Mouse (Mus musculus) embryonic facial prominence, embryonic 10.5 days (tissue): ENCODE measurements at regions not wholly inside any gene's neighbourhood (a gene's known extent, or its start where the extent isn't known, plus 50 kb on each side); places are given as distances from the start of the nearest gene placed in this dataset.

Source experiments
- DNase-seq: peaks from one replicate; pipeline ENCODE4 v3.0.0-alpha.2; 2017; ENCODE audit warnings: low spot score
- H3K27ac ChIP-seq: fragments of 300-500 bp; sonication (generic); replicated peaks from 2 replicates; pipeline ENCODE4 v1.5.1; 2016; ENCODE audit warnings: mild to moderate bottlenecking
- H3K27me3 ChIP-seq: fragments of 300-500 bp; sonication (generic); replicated peaks from 2 replicates; pipeline ENCODE4 v1.6.1; 2016; ENCODE audit warnings: low read depth, mild to moderate bottlenecking; ENCODE audit not compliant: poor library complexity, severe bottlenecking
- H3K36me3 ChIP-seq: fragments of 300-500 bp; sonication (generic); replicated peaks from 2 replicates; pipeline ENCODE4 v1.6.1; 2016; ENCODE audit warnings: mild to moderate bottlenecking, moderate library complexity
- H3K4me1 ChIP-seq: fragments of 300-500 bp; sonication (generic); 2 replicates; pipeline ENCODE4 v1.6.1; 2016
- H3K4me3 ChIP-seq: fragments of 300-500 bp; sonication (generic); 2 replicates; pipeline ENCODE4 v1.5.1; 2016; ENCODE audit warnings: mild to moderate bottlenecking, moderate library complexity
- H3K9me3 ChIP-seq: fragments of 300-500 bp; sonication (generic); 2 replicates; pipeline ENCODE4 v1.6.1; 2016; ENCODE audit warnings: mild to moderate bottlenecking
- WGBS: fragments of 180-500 bp; shearing (Covaris S2); methylation state at CpG from one replicate; pipeline ENCODE4 v1.1.7; 2016; 5-methylcytosine and 5-hydroxymethylcytosine counted together

GRCm38 (mm10) chr10:43676289-43676688, 98.2 kb downstream of the Cd24a start:
- H3K9me3 ChIP-seq = no peaks in the 10 kb centered on the region
- no peaks in the 10 kb centered on the region for H3K36me3 ChIP-seq
- no peak overlapping the region for H3K4me3 ChIP-seq
- WGBS = 79% methylated on average over 5 of the region's 5 CpGs
- H3K4me1 ChIP-seq = peaks cover 14% of the 10 kb centered on the region
- H3K27ac ChIP-seq = no peak overlapping the region
- no peak for DNase-seq
- no peaks in the 10 kb centered on the region for H3K27me3 ChIP-seq

DNA sequence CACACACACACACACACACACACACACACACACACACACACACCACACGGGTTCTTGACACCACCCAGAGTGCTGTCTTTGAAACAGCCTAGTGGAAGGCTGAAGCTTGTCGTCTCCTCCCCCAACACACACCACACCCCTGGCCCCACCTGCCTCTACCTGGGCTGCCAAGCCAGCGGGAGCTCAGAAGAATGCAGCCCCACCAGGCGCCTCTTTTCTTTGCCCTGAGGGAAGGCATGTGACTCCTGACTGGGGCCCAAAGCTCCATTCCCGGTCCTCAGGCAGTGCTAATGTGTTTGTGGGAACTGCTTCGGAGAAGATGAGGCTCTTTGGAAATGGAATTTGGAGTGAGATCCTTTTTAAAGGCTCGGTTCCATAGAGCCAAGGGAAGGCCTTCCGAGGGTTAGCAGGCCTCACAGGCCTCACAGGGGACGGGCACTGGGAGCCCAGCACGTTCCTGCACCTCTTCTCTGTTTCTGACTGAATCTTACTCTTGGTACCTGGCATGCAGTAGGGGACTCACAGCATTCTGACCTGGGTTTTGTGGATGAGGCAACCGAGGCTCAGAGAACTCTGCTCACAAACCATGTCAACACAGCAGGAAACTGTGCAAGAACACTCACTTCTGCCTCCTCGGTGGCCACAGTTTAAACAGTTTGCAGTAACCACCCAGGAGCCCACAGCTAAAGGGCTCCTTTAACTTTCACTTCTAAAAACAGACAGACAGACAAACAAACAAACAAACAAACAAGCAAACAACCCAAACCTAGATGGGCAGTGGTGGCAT, 106.4 kb downstream of the Cd24a start:
- H3K4me3 ChIP-seq = no peak overlapping the region
- H3K27ac ChIP-seq = peak overlapping the region; percentile 61
- H3K9me3 ChIP-seq = no peaks in the 10 kb centered on the region
- no peaks in the 10 kb centered on the region for H3K36me3 ChIP-seq
- DNase-seq = peak; percentile 49
- no peaks in the 10 kb centered on the region for H3K27me3 ChIP-seq
- H3K4me1 ChIP-seq = peaks cover 32% of the 10 kb centered on the region
- WGBS = 36% methylated on average over 12 of the region's 12 CpGs

GRCm38 (mm10) chr10:43689161-43689913, 111.3 kb downstream of the Cd24a start:
- Histone ChIP-seq H3K27me3 (no peaks in the 10 kb centered on the region), H3K9me3 (no peaks in the 10 kb centered on the region), H3K27ac (peak overlapping the region; percentile 54; the same call in 1 of the 2 replicates), H3K4me1 (peaks cover 47% of the 10 kb centered on the region), H3K4me3 (no peak overlapping the region), H3K36me3 (no peaks in the 10 kb centered on the region)
- DNase-seq = peak; percentile 46
- 13% methylated on average over 10 of the region's 10 CpGs for WGBS

GRCm38 (mm10) chr10:43689914-43690316, 111.8 kb downstream of the Cd24a start:
- 47% methylated on average over 8 of the region's 8 CpGs for WGBS
- Histone ChIP-seq H3K27me3 (no peaks in the 10 kb centered on the region), H3K4me3 (no peak overlapping the region), H3K36me3 (no peaks in the 10 kb centered on the region), H3K27ac (peak overlapping the region; percentile 54; the same call in 1 of the 2 replicates), H3K9me3 (no peaks in the 10 kb centered on the region), H3K4me1 (peaks cover 50% of the 10 kb centered on the region)
- no peak for DNase-seq

DNA sequence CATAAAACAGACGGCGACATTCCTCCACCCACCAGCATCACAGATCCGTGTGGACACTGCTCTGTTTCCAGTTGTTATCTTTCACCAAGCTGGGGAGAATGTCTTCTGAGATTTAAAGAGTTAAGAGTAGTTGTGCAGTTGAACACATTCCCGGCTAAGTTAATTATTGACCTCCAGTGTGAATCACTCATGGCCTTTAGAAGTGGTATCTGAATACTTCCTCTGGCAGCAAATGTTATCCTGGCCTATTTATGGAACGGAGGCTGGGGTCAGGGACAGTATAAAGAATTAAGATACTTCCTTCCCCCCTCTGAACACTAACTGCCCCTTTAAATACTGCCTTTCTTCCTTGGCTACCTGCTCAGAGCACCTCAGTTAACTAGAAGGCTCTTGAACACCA, 115.9 kb downstream of the Cd24a start:
- no peak for DNase-seq
- Histone ChIP-seq H3K27ac (no peak overlapping the region), H3K9me3 (no peaks in the 10 kb centered on the region), H3K4me1 (peaks cover 34% of the 10 kb centered on the region), H3K4me3 (no peak overlapping the region), H3K27me3 (0 out of 2 replicates have a peak, but pooled peaks cover 4% of the 10 kb centered on the region), H3K36me3 (no peaks in the 10 kb centered on the region)
- 60% methylated on average over 5 of the region's 5 CpGs for WGBS

DNA sequence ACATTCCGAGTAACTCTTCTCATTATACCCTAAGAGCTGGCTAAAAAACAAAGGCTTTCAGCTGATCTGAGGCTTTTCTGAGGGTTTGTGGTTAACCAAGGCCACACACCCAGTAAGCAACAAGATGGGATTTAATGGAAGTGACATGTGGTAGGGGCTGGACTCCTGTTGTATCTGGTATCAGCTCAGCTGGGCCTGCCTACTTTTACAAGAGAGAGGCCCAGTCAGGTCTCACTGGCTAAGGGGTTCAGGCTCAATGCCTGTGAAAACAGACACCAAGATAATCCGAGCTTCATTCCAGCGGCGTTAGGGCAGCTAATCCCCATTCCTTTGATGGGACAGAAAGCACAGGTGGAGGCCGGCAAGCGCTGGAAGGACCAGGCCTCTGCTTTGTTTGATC, 116.4 kb downstream of the Cd24a start:
- WGBS = 25% methylated on average over 6 of the region's 6 CpGs
- Histone ChIP-seq H3K36me3 (no peaks in the 10 kb centered on the region), H3K4me3 (no peak overlapping the region), H3K4me1 (peaks cover 29% of the 10 kb centered on the region), H3K27me3 (0 out of 2 replicates have a peak, but pooled peaks cover 4% of the 10 kb centered on the region), H3K9me3 (no peaks in the 10 kb centered on the region), H3K27ac (no peak overlapping the region)
- DNase-seq = peak; percentile 45

- Histone ChIP-seq H3K36me3 (no peaks in the 10 kb centered on the region), H3K27me3 (0 out of 2 replicates have a peak, but pooled peaks cover 4% of the 10 kb centered on the region), H3K27ac (no peak overlapping the region), H3K9me3 (no peaks in the 10 kb centered on the region), H3K4me3 (no peak overlapping the region), H3K4me1 (peaks cover 20% of the 10 kb centered on the region)
- DNase-seq = no peak
- 64% methylated on average over 10 of the region's 10 CpGs for WGBS
These were observed 117.4 kb downstream of the Cd24a start for GRCm38 (mm10) chr10:43695470-43695869.

DNA sequence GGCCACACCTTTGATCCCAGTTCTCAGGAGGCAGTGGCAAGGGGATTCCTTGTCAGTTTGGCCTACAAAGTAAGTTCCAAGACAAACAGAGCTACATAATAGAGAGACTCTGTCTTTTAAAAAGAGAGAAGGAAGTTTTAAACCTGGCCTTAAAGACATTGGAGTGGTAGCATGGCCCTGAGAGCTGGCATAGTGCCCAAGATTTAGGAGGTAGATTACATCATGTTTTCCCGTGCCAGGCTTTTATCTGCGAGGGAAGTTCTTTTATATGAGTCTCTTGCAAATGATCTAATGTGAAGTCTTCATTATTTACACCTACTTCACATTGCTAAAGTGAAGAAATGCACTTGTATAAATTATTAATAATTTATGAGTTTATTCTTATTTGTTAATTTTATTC, 119.8 kb downstream of the Cd24a start:
- H3K4me1 ChIP-seq = peaks cover 20% of the 10 kb centered on the region
- H3K4me3 ChIP-seq = no peak overlapping the region
- 86% methylated on average over 2 of the region's 2 CpGs for WGBS
- no peaks in the 10 kb centered on the region for H3K36me3 ChIP-seq
- 0 out of 2 replicates have a peak, but pooled peaks cover 4% of the 10 kb centered on the region for H3K27me3 ChIP-seq
- no peak overlapping the region for H3K27ac ChIP-seq
- no peaks in the 10 kb centered on the region for H3K9me3 ChIP-seq
- DNase-seq = no peak

DNA sequence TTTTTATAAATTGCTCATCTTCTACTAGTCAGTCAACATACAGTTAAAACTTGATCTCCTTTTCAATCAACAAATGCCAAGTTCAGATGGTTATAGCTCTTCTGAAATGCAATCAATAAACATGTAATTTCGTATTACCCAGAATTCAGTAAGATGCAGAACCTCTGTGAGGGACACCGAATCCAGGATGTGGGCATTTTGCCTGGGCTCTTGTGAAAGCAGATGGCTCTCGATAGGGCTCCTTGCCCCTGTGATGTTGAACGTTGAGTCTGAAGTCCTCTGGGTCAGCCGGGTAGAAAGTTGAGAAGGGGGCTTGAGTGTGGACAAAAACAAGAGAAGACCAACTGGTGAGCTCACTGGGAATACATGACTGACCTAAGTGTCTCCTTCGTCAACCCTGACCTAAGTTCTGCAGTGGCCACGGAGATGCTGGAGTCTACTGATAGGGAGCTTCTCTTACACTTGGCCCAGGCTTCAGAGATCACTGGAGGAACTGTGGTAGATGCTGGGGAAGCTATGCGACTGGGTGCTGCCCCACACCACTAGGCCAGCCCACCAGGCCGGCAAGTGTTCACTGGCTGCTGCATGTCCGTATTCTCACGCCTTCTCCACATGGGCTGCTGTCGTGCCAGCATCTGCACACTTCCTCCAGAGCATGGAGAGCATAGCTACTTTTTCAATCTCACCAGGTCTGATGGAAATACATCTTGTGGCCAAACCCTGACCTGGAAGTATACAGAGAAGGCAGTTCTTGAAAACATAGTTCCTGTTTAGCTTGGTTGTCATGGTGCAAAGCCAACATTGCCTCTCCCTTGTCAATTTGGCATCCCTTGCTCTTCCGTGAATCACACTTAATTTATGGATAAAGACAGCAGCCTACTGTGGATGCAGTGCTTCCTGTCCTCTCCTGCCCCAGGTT, 122.5 kb downstream of the Cd24a start:
- 0 out of 2 replicates have a peak, but pooled peaks cover 4% of the 10 kb centered on the region for H3K27me3 ChIP-seq
- no peak for DNase-seq
- peaks cover 1% of the 10 kb centered on the region; the same call in 1 of the 2 replicates for H3K4me1 ChIP-seq
- no peak overlapping the region for H3K4me3 ChIP-seq
- H3K27ac ChIP-seq = no peak overlapping the region
- no peaks in the 10 kb centered on the region for H3K9me3 ChIP-seq
- WGBS = 89% methylated on average over 13 of the region's 13 CpGs
- no peaks in the 10 kb centered on the region for H3K36me3 ChIP-seq

DNA sequence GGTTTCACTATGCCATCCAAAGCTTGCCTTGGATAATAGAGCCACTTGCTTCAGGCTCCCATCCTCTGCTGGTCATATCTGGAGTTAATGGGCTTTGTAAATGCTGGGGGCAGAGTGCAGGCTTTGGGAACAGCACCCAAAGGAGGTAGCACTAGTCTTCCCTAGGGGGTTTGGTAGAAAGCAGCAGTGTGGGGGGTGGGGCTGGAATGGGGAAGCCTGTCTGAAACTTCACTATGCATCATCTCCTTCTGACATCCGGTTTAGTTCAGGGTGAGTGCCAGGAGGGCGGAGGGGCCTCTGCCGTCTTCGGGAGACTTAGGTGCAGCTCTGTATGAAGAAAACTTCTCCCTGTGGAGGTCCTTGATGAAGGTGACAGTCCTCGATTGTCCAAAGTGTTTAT, 124.8 kb downstream of the Cd24a start:
- Histone ChIP-seq H3K36me3 (no peaks in the 10 kb centered on the region), H3K9me3 (no peaks in the 10 kb centered on the region), H3K4me3 (no peak overlapping the region), H3K27me3 (peaks cover 10% of the 10 kb centered on the region; the same call in 1 of the 2 replicates), H3K4me1 (peaks cover 11% of the 10 kb centered on the region), H3K27ac (no peak overlapping the region)
- DNase-seq = no peak
- 87% methylated on average over 5 of the region's 5 CpGs for WGBS

DNA sequence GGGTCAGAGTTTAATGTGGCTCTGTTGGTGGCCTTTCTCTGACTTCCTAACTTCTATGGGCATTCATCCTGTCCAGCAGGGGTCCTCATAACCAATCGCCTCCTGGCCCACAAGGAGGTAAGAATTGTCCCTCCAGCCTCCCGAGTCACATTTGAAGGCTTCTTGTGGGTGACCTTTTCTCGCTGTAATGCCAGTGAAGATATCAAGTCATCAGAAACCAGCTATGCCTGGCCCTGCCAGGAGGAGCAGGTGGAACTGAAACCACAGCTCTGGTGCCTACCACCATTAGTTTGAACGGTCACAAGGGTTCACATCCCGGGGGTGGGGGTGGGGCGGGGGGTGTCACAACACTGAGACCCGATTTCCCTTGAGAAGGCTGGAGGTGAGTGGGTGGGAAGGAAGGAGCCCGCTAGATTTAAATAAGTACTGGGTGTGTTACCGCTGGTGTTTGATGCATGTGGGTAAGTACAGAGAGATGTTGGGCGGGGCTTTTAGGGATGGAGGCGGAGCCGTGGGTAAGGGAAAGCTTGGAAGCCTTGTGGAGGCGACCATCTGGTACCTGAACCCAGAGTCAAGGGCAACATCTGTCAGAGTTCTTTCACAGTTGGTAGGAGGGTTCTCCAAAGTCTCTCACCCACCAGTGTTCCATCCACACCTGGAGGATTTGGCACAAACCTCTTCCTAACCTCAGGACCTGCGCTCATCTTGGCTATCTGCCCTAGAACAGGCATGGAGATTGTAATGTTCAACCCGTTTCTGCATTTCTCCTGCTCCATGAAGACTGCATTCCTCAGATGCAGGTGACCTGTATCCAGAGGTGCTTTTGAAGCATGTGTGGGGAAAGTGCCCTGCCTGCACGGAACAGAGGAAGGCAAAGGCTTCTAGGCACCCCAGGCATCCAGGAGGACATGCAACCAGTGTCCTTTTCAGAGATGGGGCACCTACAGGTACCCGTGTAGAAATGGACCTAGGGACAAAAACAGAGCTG, 128.2 kb downstream of the Cd24a start:
- H3K4me1 ChIP-seq = peaks cover 15% of the 10 kb centered on the region
- H3K36me3 ChIP-seq = no peaks in the 10 kb centered on the region
- H3K27ac ChIP-seq = no peak overlapping the region
- H3K27me3 ChIP-seq = peaks cover 10% of the 10 kb centered on the region; the same call in 1 of the 2 replicates
- no peak overlapping the region for H3K4me3 ChIP-seq
- 60% methylated on average over 17 of the region's 17 CpGs for WGBS
- DNase-seq = no peak
- no peaks in the 10 kb centered on the region for H3K9me3 ChIP-seq
